Mouse (Mus musculus): ENCODE measurements around the gene Olfr69. TPM values are rescaled to one million over a fixed set of nuclear protein-coding genes. Genes with fewer than 3 reads are reported as not detected.
"Not testable (repeated sequence)": the region's sequence is repeated elsewhere in the genome, so short reads cannot be mapped to it uniquely, and the experiment has no call there.

Gene Olfr69
- polyA plus RNA-seq, 1 experiment from 2014 or later, result not detected

DNA sequence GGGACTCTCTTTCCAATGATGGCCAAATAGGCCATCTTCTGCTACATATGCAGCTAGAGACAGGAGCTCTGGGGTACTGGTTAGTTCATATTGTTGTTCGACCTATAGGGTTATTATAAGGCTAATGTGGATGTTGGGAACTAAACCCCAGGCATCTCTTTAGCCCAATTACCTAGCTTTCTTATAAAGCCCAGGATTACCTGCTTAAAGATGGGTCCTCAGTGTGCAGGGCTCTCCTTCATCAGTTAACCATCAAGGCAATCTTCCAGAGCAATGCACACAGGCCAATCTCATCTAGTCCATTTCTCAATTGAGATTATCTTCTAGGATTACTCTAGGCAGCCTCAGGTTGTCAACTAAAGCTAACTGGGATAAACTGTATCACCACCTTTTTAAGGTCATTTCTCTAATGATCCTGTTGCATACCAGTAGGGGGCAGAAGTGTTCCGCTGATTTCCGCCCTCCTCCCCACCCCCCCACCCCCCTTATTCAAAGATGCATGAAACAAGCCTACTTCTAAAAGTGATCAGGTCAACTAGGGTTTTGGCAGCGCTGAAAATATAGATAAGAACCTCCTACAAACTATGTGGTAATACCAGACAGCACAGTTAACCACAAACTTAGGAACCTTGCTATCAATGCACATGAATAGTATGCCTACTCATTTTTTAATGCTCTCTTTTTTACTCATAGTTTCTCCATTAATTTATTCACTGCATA lies 21.4 kb upstream of the Olfr69 start:
- ATAC-seq (ENCODE audit: insufficient number of reproducible peaks, insufficient read depth, low FRiP score, low TSS enrichment, low read depth), result no peak
- H3K27ac ChIP-seq, result no peak overlapping the region
- WGBS, result 26% methylated on average over 4 of the region's 4 CpGs
- no peaks in the 10 kb centered on the region for H3K4me1 ChIP-seq
- H3K4me3 ChIP-seq, result no peak overlapping the region
- H3K4me2 ChIP-seq, result no peak overlapping the region
- no peaks in the 10 kb centered on the region for H3K36me3 ChIP-seq
- no peak overlapping the region for H3K9ac ChIP-seq
- H3K27me3 ChIP-seq, result no peaks in the 10 kb centered on the region
- H3K9me3 ChIP-seq, result no peaks in the 10 kb centered on the region

DNA sequence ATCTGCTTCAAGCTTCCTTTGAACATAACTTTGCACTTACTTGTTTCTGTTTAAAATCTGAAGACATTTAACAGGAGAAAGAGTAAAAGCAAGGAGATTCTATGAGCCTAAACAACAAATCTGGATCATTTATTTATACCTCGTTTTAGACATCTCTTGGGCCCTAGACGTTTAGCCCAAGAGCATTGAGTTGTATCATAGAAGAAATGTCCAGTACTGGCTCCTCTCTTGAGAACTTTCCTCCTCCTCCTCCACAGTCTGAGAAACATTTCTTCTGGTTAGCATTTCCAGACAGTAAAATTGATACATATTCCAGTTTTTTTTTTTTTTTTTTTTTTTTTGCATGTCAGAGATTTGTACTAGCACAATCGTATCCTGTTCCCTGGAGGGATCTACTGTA lies 20.3 kb upstream of the Olfr69 start, which contains the start of gene Olfr67:
Gene Olfr67, minus strand, starts transcription at position 101 of the 400 bp plus-strand sequence.
- 67% methylated on average over 3 of the region's 3 CpGs for WGBS
- no peaks in the 10 kb centered on the region for H3K36me3 ChIP-seq
- no peak within 1 kb of the TSS for H3K27ac ChIP-seq
- no peak within 1 kb of the TSS for H3K4me2 ChIP-seq
- no peaks in the 10 kb centered on the region for H3K27me3 ChIP-seq
- no peaks in the 10 kb centered on the region for H3K9me3 ChIP-seq
- no peak for ATAC-seq (ENCODE audit: insufficient number of reproducible peaks, insufficient read depth, low FRiP score, low TSS enrichment, low read depth)
- H3K4me1 ChIP-seq, result no peaks in the 10 kb centered on the region
- H3K9ac ChIP-seq, result no peak within 1 kb of the TSS
- no peak within 1 kb of the TSS for H3K4me3 ChIP-seq

DNA sequence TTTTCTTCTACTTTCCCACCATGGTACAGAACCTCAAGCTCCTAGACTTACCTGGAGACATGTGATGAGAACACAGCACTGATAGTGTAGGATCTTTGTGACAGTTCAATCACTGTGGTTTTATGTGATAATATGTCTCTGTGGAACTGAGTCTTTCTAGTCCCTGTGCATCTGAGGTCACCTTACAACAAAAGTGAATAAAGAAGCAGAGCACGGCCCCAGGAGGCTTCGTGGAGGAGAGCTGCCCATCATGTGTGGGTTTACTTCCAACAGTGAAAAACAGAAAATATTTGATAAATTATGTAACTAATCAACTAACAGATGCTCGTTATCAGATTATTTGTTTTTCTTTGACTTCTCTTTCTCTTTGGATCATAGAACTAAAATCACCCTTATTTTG lies 8.2 kb upstream of the Olfr69 start, which contains the start of gene Olfr68:
Gene Olfr68, minus strand, starts transcription at position 101 of the 400 bp plus-strand sequence.
- Histone ChIP-seq H3K9ac (no peak within 1 kb of the TSS), H3K4me2 (no peak within 1 kb of the TSS), H3K9me3 (no peaks in the 10 kb centered on the region), H3K27me3 (no peaks in the 10 kb centered on the region), H3K4me3 (no peak within 1 kb of the TSS), H3K27ac (no peak within 1 kb of the TSS), H3K36me3 (no peaks in the 10 kb centered on the region), H3K4me1 (no peaks in the 10 kb centered on the region)
- WGBS, result 79% methylated on average over 3 of the region's 3 CpGs
- no peak for ATAC-seq (ENCODE audit: insufficient number of reproducible peaks, insufficient read depth, low FRiP score, low TSS enrichment, low read depth)

DNA sequence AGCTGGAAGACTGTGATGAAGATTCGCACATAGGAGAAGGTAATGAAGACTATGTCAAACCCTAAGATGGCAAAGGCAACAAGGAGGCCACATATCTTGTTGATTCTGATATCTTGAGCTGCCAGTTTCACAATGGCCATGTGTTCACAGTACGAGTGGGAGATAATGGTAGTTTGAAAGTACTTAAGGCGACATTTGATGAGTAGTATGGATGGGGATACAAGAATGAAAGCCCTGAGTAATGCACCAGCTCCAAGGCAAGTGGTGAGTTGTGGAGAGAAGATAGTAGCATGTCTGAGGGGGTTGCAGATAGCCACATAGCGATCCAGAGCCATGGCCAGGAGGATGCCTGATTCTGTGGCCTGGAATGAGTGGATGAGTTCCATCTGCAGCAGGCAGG lies 6.3 kb upstream of the Olfr69 start:
- ATAC-seq (ENCODE audit: insufficient number of reproducible peaks, insufficient read depth, low FRiP score, low TSS enrichment, low read depth); H3K9ac ChIP-seq; H3K36me3 ChIP-seq: not testable (repeated sequence)

DNA sequence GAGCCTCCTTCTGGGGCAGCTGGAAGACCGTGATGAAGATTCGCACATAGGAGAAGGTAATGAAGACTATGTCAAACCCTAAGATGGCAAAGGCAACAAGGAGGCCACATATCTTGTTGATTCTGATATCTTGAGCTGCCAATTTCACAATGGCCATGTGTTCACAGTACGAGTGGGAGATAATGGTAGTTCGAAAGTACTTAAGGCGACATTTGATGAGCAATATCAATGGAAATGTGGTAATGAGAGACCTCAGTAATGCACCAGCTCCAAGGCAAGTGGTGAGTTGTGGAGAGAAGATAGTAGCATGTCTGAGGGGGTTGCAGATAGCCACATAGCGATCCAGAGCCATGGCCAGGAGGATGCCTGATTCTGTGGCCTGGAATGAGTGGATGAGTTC lies 3.7 kb downstream of the Olfr69 start:
- ATAC-seq (ENCODE audit: insufficient number of reproducible peaks, insufficient read depth, low FRiP score, low TSS enrichment, low read depth); H3K4me2 ChIP-seq; H3K9ac ChIP-seq; H3K36me3 ChIP-seq; H3K4me1 ChIP-seq; H3K27me3 ChIP-seq; H3K9me3 ChIP-seq; H3K27ac ChIP-seq; H3K4me3 ChIP-seq: not testable (repeated sequence)
- WGBS, result 81% methylated on average over 6 of the region's 6 CpGs

More for the DNA sequence above, 6.3 kb upstream of the Olfr69 start:
- WGBS, result 74% methylated on average over 4 of the region's 4 CpGs
- not testable (repeated sequence) for H3K27me3 ChIP-seq, H3K4me2 ChIP-seq, H3K4me3 ChIP-seq, H3K4me1 ChIP-seq, H3K27ac ChIP-seq, H3K9me3 ChIP-seq

DNA sequence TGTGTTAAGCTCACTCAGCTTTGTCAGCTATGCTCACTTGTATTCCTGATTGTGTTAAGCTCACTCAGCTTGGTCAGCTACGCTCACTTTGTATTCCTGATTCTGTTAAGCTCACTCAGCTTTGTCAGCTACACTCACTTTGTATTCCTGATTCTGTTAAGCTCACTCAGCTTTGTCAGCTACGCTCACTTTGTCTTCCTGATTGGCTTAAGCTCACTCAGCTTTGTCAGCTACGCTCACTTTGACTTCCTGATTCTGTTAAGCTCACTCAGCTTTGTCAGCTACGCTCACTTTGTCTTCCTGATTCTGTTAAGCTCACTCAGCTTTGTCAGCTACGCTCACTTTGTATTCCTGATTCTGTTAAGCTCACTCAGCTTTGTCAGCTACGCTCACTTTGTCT lies 9.2 kb downstream of the Olfr69 start:
- not testable (repeated sequence) for H3K36me3 ChIP-seq; H3K9ac ChIP-seq; ATAC-seq (ENCODE audit: insufficient number of reproducible peaks, insufficient read depth, low FRiP score, low TSS enrichment, low read depth); H3K9me3 ChIP-seq; H3K4me3 ChIP-seq; H3K27me3 ChIP-seq; H3K4me2 ChIP-seq; H3K4me1 ChIP-seq; H3K27ac ChIP-seq
- WGBS, result 86% methylated on average over 6 of the region's 6 CpGs

DNA sequence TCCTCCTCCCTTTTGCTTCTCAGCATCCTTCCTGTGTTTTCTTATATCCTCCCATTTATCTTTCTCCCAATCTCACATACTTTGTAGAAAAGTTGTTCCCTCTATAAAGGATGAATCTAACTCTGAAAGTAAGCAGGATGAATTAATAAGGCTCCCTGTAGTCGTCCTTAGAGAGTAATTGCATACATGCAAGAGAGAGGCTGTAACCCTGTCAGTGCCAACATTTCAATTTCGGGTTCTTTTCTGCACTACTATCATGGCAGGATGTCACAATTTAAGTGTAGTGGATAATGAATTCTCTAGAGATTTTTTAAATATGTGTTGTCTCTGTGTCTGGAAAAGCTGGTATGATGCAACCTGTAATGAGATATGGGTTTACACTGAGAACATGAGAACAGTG lies 14.2 kb downstream of the Olfr69 start, which contains the start of gene Olfr630:
Gene Olfr630, minus strand, starts transcription at position 101 of the 400 bp plus-strand sequence.
- H3K4me1 ChIP-seq, result no peaks in the 10 kb centered on the region
- H3K27me3 ChIP-seq, result no peaks in the 10 kb centered on the region
- no peaks in the 10 kb centered on the region for H3K9me3 ChIP-seq
- no peaks in the 10 kb centered on the region for H3K36me3 ChIP-seq
- H3K9ac ChIP-seq, result no peak within 1 kb of the TSS
- no peak within 1 kb of the TSS for H3K4me2 ChIP-seq
- no peak for ATAC-seq (ENCODE audit: insufficient number of reproducible peaks, insufficient read depth, low FRiP score, low TSS enrichment, low read depth)
- no peak within 1 kb of the TSS for H3K4me3 ChIP-seq
- 41% methylated on average over 2 of the region's 2 CpGs for WGBS
- H3K27ac ChIP-seq, result no peak within 1 kb of the TSS

DNA sequence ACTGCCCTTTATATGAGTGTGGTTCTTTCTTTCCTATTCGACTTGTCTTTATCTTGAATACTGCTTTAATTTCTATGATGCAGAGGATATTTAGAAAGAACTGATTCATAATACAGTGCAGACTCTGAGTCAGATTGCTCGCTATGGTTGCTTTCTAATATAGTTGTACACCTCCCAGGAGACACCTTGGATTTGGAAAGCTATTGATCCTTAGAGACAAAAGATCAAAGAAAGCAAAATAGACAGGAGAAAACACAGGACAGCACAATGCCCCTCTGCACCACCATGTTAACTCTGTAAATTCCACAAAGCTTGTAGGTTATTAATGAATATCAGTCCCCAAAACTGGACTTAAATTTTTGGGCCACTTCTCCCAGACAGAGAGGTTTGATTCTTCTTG lies 26.6 kb downstream of the Olfr69 start, which contains the start of gene Olfr629:
Gene Olfr629, minus strand, starts transcription at position 101 of the 400 bp plus-strand sequence.
- ATAC-seq (ENCODE audit: insufficient number of reproducible peaks, insufficient read depth, low FRiP score, low TSS enrichment, low read depth), result no peak
- H3K4me1 ChIP-seq, result no peaks in the 10 kb centered on the region
- no peaks in the 10 kb centered on the region for H3K9me3 ChIP-seq
- no peak within 1 kb of the TSS for H3K4me2 ChIP-seq
- no peaks in the 10 kb centered on the region for H3K36me3 ChIP-seq
- 74% methylated on average over 2 of the region's 2 CpGs for WGBS
- H3K4me3 ChIP-seq, result no peak within 1 kb of the TSS
- H3K27me3 ChIP-seq, result no peaks in the 10 kb centered on the region
- no peak within 1 kb of the TSS for H3K27ac ChIP-seq
- no peak within 1 kb of the TSS for H3K9ac ChIP-seq

DNA sequence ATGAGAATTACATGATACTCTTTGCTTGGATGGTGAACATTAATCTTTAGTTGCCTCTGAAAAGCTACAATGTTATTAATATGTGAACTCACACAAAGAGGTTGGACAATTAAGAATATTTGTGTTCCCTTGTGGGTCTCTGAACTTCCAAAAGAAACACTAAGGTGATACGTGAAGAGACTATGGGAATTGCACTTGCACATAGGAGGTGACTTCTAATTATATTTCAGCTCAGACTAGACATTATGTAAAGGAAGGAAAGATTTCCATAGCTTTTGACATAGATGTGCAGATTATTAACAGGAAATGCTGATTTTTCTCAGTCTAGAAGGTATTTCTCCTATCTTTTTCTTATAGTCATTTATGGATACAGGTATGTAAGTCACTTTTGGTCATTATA lies 41.3 kb downstream of the Olfr69 start, which contains the start of gene Olfr628:
Gene Olfr628, plus strand, starts transcription at position 301 of the 400 bp plus-strand sequence.
- ATAC-seq (ENCODE audit: insufficient number of reproducible peaks, insufficient read depth, low FRiP score, low TSS enrichment, low read depth), result no peak
- H3K4me3 ChIP-seq, result no peak within 1 kb of the TSS
- no peaks in the 10 kb centered on the region for H3K4me1 ChIP-seq
- H3K9me3 ChIP-seq, result no peaks in the 10 kb centered on the region
- WGBS, result 96% methylated on average over 1 of the region's 1 CpGs
- no peak within 1 kb of the TSS for H3K4me2 ChIP-seq
- no peak within 1 kb of the TSS for H3K9ac ChIP-seq
- no peak within 1 kb of the TSS for H3K27ac ChIP-seq
- H3K36me3 ChIP-seq, result no peaks in the 10 kb centered on the region
- H3K27me3 ChIP-seq, result no peaks in the 10 kb centered on the region

DNA sequence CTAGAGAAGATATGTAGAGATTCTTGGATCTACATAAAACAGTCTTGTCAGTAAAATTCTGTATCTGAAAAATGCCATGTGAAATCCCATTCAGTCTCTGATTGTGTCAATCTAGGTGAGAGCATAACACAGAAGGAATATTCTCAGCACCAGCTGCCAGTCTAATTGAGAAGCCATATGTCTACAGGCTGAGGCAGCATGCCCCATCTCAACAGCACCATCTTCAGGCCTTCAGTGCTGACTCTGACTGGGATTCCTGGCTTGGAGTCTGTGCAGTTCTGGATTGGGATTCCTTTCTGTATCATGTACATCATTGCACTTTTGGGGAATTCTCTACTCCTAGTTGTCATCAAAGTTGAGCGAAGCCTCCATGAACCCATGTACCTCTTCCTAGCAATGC lies 55.0 kb downstream of the Olfr69 start:
- not testable (repeated sequence) for ATAC-seq (ENCODE audit: insufficient number of reproducible peaks, insufficient read depth, low FRiP score, low TSS enrichment, low read depth)
- WGBS, result 82% methylated on average over 1 of the region's 1 CpGs

More for the DNA sequence above, 55.0 kb downstream of the Olfr69 start:
- H3K27ac ChIP-seq, H3K9me3 ChIP-seq, H3K27me3 ChIP-seq, H3K9ac ChIP-seq, H3K4me1 ChIP-seq, H3K4me3 ChIP-seq, H3K4me2 ChIP-seq, H3K36me3 ChIP-seq: not testable (repeated sequence)

Data from embryonic facial prominence, embryonic 13.5 days (tissue).